Mouse (Mus musculus): ENCODE results near the gene Sncb.

Gene Sncb

DNA sequence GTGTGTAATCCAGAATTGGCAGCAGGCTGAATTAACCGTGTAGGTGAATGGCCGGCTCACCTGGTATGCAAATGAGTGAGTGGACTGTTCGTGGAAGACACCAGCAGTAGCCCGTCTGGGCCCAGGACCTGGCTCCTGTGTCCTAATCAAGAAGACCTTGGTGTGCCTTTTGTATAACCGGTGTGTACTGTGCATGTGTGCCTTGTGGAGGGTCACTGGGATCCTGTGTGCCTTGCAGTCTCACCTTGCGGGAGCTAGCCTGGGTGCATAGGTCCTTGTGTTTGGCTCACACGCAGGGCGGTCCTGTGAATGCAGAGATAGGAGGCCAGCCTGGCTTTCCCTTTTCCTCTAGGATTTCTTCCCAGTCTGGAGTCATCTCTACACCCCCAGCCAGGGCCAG lies 18.2 kb downstream of the Sncb start:
- DNase-seq, result no peak

DNA sequence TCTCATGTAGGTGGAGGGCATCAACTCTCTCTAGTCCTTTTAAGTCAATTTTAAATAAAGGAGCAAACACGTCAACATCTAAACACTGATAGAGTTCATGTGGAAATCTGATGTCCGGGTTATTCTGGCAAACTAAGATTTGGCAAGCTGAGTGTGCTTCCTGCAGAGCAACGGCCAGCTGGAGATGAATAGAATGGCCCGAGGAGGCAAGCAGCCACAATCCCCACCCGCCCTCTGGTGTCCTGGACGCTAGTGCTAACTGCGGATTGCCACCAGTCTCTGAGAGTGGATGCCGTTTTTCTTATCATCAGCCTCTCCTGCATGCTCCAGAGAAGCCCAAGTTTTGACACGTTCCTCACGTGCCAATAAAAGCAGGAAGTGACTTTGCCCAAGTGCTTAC lies 19.5 kb downstream of the Sncb start:
- no peak for DNase-seq

DNA sequence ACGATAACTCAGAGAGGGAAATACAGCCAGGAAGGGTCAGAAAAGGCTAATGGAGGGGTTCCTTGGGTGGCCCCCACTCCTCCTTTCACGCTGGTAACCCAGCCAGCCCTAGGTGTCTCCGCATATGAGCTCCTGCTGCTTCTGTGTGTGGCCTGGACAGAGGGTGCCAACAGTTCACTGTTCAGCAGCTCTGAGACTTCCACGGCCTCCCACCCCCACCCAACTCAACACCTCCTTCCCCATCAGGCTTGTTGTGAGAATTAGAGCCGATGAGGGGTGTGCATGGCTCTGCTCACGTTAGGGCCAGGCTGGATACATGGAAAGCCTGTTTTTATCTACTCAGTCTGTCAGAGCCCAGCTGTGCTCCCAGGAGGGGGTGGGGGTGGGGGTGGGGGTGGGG lies 20.3 kb downstream of the Sncb start:
- no peak for DNase-seq

DNA sequence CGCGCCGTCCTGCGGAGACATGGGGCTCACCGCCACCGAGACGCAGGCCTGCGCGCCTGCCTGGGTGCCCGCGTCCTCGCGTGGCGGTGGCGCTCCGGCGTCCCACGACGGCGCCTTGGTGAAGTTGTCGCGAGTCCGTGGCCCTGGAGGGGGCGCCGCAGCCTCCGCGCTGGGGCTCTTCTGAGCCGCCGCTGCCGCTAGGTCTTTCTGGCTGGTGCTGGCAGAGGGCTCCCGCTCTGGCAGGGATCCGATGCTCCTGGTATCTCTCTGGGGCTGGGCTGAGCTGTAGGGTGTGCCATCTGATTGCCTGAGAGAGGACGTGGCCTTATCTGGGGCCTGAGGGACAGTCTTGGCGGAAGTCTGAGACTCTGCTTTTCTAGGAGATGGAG lies 28.2 kb downstream of the Sncb start:
- DNase-seq, result no peak

DNA sequence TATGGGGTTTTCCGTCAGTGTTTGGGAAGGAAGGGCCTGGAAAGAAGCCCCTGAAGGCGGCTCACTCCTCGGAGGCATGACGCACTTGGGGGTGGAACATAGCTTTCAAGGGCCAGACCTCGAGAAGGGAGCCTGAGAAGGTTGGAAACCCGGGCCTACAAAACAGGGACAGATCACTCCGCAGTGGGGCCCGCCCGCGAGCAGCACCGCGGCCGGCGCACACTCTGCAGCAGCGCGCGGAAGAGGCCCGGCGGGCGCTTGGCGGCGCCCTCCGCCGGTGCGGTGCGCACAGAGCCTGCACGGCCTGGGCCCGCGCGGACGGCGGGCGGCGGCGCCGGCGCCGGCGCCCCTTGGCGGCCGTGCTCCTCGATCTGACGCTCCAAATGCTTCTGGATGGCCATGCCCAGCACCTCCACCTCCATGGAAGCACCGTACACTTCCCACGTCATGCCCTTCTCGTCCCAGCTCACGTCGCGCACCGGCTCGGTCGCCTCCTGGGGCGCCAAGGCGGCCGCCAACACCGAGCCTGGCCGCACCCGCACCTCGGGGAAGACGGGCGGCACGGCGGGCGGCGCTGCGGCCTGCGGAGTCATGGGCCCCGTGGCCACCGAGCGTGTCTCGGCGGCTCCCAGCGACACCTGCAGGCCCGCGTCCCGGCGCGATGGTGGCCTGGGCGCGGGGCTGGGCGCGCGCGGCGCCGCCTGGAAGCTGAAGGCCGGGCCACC lies 28.7 kb downstream of the Sncb start:
- DNase-seq, result no peak

DNA sequence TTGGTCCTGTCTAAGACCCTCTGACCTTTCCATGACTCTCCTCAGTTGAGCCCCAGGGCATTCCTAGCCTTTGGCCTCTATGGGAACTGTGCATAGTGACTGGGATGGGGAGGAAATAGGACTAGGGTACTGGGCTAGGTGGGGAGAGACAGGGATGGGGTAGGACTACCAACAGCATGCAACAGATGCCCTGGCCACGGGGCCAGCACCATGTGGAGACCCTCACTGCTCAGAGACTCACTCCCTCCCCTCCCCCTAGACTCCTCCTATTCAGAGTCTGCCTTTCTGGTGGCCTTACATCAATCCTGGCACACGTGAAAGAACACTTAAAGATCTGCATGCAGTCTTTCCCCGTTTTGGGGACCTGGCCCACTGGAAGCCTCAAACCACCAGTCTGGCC lies 29.5 kb downstream of the Sncb start:
- no peak for DNase-seq

DNA sequence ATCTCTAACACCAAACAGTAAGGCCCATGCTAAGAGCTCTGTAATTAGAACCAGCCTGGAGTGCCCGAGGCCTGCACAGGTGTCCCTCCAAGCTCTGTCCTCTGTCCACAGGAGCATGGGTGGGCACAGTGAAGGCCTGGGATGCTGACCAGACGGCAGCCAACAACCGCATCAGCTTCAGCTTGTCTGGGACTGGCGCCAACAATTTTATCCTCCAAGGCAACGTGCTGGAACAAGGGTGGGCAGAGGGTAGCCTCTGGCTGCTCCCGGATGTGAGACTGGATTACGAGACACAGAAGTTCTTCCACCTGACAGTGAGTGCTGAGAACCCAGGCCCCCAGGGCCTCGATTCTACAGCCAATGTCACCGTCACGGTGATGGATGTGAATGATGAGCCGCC lies 40.3 kb downstream of the Sncb start:
- no peak for DNase-seq

DNA sequence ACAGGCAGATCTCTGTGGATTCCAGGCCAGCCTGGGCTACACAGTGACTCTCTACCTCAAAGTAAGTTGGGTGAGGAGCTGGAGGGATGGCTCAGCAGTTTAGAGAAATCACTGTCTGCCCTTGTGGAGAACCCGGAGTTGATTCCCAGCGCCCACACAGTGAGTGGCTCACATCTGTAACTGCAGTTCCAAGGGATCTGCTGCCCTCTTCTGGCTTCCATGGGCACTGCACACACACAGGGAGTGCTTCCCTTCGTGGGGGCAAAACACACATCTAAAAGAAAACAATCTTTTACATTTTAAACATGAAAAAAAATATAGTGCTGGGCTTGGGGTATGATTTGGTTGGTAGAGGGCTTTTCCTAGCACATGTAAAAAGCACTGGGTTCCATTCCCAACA lies 43.3 kb downstream of the Sncb start:
- DNase-seq, result no peak

DNA sequence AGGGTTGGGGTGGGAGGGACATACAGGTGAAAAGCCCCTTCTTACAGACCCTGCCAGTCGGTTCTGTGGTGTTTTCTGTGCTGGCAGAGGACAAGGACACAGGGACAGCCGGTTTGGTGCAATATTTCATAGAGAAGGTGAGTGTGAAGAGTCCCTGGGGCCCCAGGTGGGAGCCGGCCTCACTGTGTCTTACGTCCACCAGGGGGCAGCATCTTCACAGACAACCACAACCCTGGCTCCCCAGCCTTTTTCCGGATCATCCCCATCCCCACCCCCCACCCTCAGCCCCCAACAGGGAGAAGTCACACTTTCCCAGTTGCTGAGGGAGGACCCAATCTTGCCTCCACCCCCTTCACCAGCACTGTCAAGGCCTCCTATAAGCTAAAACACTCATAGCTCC lies 49.5 kb downstream of the Sncb start:
- DNase-seq, result no peak

DNA sequence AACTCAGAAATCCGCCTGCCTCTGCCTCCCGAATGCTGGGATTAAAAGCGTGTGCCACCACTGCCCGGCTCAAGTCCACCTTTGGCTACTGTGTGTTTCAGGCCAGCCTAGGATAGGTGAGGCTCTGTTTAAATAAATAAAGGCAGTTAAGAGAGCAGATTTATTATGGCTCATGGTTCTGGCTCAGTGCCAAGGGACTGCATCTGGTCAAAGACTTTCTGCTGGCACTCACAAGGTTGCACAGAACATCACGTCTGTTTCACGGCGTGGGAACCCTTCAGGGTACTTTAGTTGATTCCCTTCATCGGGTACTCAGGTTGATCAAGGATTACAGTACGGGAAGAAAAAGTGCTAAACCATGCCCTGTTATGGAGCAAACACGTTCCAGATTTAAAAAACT lies 51.4 kb downstream of the Sncb start:
- DNase-seq, result no peak

DNA sequence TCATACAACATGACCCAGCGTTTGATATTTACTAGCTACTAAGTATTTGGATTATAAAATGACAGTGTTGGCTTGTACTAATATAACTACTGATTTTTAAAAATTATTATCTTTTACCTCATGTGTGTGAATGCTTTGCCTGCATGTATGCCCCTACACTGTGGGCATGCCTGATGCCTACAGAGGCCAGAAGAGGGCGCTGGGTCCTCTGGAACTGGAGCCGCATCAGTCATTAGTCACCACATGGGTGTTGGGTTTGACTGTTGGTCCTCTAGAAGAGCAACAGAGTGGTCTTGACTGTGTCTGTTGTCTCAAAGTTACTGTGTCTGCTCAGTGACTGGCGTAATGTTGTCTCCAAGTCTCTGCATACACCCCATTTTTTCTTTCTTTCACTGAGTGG lies 52.0 kb downstream of the Sncb start:
- DNase-seq, result no peak

DNA sequence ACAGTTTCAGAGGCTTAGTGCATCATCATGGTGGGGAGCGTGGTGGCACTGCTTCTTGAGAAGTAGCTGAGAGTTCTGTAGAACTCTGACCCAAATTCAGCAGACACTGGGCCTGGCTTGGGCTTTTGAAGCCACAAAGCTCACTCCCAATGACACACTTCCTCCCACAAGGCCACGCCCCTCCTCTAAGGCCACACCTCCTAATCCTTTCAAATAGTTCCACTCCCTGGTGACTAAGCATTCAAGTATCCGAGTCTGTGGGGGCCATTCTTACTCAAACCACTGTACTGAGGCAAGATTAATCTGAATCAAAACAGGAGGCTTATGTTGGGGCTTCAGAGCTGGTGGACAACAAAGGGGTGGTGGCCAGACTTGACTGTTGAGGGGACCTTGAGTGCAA lies 55.5 kb downstream of the Sncb start:
- DNase-seq, result no peak

Data from thymus, adult 18-20 months (tissue).